Mouse (Mus musculus): ENCODE data around the gene Col17a1.

Col17a1 gene

DNA sequence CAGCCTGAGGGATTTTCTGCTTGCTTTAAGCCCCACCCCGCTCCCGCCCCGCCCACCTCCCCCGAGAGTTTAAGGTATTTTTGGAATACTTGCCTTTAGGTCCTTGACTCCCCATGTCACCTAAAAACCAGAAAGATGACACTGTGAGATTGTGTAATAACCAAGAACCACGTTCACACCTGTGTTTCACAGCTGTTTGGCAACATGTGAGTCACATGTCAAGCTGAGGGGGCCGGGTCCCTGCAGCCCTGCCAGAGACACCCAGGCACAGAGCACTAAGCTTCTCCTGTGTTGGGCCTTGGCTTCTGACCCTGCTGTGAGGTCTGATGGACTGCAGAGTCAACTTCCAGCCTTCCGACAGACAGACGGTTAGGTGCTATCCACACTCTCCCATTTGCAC lies 24.3 kb downstream of the Col17a1 start:
- DNase-seq (ENCODE audit: low spot score in 2 of 2) = no peak

DNA sequence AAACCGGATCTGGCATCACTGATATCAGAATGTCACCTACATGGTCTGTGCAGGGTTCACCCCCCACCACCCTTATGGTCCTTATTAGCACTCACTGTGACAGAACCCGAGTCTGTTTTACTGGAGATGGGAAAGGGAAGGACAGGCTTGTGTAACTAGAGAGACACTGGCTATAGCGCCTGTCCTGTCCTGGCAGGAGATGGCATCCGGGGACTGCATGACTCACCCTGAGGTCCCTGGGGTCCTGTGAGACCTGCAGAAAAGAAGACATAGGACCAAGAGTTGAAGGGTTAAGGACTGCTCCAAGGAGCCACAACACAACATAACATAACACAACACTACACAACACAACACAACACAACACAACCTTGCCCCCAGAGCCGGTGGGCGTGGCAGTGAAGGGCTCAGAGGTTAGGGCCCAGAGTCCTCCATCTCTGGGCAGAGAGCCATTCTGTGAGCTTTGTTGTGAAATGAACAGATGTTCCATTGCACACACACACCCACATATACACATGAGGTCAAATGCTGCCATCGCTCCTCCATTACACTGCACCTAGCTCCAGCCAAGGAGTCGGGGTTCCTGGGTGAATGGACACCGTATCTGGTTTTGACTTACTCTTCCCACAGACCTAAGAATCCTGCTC lies 32.0 kb downstream of the Col17a1 start:
- no peak for DNase-seq (ENCODE audit: low spot score in 2 of 2)

DNA sequence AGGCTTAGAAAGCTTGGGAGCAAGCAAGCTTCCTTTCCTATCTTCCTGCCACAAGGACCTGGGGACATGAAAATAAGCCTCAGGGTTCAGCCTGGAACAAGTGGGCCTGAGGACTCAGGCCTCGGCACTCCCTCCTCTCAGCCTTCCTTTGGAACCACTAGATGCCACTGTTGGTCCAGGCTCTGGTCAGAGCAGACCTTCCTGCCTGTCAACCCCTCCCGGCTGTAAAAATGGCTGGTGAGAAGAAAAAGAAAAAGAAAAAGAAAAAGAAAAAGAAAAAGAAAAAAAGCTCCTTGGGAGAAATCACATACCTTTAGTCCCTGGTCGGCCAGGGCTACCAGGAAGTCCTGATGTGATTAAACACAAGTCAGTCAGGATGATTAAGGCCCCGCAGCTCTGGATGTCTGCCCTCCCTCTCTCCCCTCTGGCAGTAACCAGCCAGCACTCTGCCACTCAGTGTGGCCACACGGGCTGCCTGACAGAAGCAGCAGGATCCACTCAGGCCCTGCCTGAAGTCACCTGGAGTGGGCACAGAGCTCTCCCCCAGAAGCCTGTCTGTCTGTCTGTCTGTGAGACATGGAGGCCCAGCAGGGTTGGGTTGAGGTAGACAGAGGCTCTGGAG lies 32.9 kb downstream of the Col17a1 start:
- peak; percentile 48 to 67 for DNase-seq (ENCODE audit: low spot score in 2 of 2)

DNA sequence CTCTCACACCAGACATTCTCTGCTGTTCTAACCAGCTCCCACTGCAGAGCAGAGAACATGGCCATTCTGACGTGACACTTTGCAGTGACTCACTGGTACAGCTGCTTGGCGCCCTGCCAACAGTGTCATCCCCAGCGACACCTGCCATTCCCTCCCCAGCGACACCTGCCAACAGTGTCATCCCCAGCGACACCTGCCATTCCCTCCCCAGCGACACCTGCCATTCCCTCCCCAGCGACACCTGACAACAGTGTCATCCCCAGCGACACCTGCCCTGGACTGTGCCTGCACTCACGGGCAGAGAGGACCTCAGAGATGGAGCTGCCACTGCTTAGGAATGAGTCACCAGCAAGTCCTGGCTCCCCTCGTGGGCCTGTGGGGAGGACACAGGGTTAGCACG lies 37.0 kb downstream of the Col17a1 start:
- no peak for DNase-seq (ENCODE audit: low spot score in 2 of 2)

DNA sequence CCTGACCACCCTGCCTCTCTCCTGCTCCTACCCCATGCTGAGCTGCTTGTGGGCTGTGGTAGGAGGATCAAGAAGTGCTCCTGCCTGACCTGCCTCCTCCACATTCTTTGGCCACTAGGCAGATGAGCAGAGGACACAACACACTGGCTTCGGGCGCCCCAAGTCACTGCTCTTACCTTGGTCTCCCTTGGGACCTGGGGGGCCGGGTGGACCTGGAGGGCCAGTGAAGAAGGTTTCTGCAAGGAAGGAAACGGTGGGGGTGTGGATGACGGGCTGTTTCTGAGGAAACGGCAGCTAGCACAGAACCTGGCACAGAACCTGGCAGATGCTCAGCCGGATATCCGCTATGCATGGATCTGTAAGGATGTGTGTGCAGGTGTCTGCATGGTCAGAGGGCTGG lies 38.7 kb downstream of the Col17a1 start:
- DNase-seq (ENCODE audit: low spot score in 2 of 2) = no peak

DNA sequence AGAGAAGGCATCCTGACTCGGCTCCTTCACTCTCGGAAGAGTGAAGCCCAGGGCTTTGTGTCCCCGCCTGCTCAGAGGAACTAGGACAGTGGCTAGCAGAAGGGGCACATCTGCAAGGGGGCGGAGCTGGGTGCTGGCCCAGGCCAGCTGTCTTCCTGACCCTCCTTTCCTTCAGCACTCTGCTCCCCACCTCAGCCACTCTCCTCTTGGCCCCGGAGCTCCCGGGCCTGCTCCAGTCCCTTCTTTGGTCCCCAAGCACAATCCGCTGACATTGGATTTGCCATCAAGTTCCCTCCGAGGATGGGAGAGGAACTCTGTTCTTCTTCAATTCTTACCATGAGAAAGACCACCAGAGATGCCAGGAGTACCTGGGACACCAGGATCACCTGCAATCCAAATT lies 39.6 kb downstream of the Col17a1 start:
- no peak for DNase-seq (ENCODE audit: low spot score in 2 of 2)

DNA sequence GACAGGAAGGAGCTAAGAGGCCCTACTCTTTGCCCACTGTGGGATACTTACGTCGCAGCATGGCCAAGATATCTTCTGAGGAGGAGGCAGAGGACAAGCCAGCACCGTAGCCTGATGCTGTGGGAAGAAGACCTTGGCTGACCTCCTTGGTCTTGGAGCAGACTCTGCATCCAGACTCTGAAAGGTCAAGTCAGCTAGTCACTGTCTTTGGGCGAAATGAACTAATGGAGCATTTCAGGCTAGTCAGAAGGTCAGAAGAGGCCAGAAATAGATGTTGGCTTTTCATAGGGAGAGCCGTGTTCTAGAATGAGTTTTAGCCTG lies 40.8 kb downstream of the Col17a1 start:
- DNase-seq (ENCODE audit: low spot score in 2 of 2) = no peak

DNA sequence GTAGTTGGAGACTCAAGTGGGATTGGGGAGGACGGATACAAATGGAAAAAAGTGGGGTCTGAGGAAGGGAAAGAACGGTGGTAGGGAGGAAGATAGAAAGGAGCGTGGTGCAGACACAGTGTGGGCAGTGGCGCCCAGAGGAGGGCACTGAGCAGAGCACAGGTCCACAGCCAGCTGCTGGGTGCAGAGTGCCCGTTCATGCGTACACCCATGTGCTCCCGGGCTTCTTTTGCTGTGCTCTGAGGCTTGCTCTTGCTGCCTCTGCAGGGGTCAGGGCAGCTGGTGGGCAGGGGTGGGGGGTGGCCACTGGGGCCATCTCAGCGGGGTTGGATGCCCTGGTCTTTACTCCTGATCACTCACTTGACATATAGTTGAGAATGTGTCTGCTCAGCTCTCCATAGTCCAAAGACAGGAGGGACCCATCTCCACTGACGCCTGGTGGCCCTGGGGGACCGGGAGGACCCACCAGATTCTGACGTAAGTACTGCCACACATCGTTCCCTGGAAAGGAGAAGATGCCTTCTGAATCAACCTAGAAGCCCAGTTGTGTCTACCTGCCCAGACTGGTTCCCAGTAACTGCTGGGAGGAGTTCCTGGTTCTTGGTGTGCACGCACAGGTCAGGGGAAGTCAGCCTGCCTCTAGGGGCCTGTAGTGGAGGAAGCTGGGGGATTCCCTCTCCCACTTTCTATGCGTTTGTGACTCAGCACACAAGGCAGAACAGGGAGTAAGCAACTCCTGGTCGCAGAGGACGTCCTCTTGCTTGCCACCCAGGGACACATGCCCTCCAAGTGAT lies 41.3 kb downstream of the Col17a1 start:
- no peak for DNase-seq (ENCODE audit: low spot score in 2 of 2)

DNA sequence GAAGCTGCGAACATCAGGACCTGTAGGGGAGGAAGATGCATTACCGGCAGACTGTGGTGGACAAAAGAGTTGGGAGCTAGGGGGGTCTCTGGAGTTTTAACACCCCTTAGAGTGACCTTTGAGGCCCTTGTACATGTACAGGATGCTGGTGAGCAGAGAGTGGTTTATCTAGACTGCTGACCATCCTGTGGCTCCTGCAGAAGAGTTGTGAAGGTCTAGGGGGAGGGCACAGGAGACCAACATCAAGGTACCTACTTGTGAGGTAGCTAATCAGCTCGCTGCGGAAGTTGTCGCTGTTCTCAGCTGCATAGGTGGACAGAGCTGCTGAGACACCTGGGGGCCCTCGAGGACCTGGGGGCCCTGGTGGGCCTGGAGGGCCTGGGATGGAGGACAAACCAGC lies 42.8 kb downstream of the Col17a1 start:
- DNase-seq (ENCODE audit: low spot score in 2 of 2) = no peak

DNA sequence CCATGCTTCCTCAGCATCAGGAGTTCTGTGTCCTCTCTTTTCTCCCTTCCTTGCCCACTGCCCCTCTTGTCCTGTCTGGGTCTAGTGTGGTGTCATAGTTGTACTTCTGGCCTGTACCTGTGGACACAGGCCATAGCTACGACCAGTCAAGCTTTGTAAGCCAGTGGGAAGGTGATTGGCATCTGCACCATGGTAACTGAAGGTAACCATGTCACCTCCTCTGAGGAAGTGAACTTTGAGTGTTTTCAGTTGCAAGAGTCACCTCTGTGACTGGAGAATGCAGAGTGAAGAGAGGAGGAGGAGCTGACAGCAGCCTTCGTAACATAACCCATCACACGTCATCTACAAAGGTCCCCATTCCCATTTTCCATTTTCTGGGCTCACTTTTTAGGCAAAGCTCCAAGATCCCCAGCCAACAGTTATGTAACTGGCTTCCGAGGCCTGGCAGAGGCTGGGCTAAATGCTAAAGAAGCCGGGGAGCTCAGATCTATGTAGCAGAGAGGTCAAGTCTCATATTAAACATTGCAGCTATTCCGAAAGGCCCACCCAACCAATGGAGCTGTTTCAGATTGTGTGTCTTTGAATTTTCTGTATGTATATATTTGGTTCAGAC lies 45.3 kb downstream of the Col17a1 start:
- DNase-seq (ENCODE audit: low spot score in 2 of 2) = no peak

DNA sequence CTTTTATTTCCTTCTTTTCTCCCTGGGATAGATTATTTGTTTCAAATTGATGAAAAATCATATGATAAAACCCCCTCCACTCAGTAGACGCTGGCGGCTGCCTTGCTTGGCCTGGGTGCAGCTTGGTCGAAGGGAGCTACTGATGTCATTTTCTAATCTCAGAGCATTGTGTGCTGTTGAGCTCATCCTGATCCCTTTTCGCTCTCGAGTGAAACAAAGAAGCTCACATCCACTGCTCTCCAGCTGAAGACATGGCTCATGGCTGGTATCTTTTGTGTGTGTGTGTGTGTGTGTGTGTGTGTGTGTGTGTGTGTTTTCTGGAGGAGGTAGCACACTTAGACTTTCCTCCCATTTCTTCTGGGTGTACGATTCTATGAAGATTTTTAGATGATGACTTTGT lies 46.3 kb downstream of the Col17a1 start:
- DNase-seq (ENCODE audit: low spot score in 2 of 2) = no peak

DNA sequence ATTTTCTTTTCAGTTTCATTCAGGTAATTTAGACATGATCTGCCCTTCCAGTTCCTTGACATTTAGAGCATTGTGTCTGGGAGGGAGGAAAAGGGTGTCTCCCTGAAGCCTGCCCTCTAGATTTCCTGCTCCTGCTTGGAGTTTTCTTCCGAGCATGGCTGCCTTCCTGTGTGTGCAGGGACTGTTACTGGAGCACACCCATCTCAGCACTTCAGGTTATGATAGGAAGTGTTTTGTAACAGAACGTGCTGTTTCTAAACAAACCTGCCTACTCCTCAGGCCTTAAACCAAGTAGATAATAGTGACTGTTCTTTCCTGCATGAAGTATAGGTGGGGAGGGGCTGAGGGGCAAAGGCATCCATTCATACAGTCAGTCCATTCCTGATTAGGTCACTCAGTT lies 48.0 kb downstream of the Col17a1 start:
- DNase-seq (ENCODE audit: low spot score in 2 of 2) = no peak

DNA sequence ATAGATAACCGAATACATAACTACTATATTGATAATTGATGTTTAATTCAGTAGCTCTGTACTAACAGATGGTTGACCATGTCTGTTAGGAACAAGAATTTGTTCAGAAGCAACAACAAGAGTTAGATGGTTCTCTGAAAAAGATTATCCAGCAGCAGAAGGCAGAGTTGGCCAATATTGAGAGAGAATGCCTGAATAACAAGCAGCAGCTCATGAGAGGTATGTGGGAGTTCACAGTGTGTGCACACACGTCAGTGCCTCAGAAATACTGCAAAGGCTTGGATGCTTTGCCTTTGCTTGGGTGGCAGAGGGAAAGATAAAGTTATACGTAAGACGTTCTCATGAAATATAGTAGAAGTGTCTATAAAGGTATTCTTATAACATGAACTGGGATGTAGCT lies 56.5 kb downstream of the Col17a1 start:
- no peak for DNase-seq (ENCODE audit: low spot score in 2 of 2)

DNA sequence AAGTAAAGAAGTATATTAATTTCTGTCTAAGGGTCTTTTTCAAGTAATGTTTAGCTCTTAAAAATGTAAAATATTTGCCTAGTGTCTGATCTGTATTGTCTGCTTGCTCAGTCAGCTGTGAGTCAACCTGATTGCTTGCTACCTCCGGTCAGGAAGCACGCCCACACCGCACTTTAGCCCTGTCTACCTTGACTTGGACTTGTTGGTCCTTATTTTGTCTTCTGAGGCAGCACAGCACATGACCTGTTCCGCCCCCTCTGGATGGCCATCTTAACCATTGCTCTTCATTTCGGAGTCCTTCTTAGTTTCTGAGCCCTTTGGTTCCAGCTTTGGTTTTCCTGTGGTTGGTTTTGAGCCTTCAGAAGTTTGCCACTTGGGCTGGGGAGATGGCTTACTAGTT lies 60.1 kb downstream of the Col17a1 start:
- DNase-seq (ENCODE audit: low spot score in 2 of 2) = no peak

DNA sequence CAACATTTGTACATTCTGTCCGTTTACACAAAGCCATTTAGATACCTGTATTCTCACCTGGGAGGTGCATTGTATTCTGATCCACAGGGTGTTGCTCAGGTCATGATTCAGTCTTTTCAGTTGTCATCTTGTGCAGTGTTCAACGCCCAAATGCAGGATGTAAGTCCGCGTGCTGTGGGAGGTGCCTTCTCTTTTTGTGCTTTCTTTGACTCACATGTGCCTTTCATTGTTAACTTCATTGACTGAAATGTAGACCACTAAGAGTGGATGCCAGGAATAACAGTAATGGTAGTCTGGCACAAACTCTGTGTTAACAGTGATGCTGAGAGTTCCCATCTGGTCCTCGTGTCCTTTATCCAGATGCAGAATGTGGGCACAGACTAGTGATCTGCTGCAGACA lies 61.5 kb downstream of the Col17a1 start:
- DNase-seq (ENCODE audit: low spot score in 2 of 2) = no peak

DNA sequence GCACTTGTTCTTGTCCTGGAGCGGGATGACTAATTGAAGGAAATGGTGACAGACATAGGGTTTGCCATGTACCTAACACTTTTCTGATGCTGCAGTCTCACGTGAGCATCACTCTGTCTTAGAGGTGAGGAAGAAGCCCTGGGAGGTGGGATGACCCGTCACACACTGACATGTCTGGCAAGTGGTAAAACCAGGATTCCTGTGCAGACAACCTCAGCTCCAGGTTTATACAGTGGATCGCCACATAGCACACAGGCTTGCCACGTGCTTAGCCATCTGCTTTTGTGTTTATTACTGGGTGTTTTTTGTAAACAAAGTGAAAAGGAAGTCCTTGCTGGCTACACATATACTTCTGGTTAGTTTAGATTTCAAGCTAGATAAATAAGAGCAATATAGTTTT lies 62.8 kb downstream of the Col17a1 start:
- no peak for DNase-seq (ENCODE audit: low spot score in 2 of 2)

DNA sequence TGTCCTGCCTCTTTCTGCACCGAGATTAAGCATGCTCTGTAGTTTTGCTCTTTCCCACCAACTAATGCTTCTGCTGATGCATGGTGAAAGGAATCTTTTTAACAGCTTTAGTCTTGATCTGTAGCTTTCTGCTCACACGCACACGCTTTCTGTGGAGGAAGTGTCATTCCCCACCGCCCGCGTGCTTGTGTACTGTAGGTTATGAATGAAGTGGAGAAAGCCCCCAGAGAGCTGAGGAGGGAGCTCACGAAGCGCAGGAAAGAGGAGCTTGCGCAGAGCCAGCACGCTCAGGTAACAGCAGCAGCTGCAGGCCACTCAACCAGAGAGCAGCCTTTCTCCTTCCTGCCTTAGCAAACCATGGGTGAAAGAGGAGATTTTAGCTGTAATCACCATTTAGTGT lies 64.4 kb downstream of the Col17a1 start:
- no peak for DNase-seq (ENCODE audit: low spot score in 2 of 2)

DNA sequence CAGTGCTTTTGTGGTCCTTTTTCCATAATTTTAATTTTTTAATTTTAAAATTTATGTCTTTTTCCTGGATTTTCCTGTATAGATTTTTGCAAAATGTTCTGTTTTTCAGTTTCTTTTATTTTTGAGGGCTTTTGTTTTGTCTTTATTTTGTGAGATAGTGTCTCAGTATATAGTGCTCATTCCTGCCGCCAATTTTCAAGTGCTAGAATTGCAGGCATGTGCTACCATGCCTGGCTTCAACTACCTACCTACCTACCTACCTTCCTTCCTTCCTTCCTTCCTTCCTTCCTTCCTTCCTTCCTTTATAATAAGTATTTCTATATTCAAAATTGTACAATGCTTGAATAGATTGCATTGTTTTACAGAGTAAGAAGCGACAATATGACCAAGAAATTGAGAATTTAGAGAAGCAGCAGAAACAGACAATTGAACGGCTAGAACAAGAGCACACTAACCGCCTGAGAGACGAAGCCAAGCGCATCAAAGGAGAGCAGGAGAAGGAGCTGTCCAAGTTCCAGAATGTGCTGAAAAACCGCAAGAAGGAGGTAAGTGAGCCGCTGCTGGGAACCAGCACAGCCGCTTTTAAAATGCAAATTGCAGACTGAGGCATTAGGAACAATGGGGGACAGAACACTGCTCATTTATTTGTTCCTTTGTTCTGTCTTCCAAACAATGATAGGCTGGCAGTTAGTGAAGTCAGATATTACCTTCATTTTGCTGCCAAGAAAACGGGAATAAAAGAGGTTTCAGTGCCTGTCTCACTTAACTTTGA lies 66.8 kb downstream of the Col17a1 start:
- DNase-seq (ENCODE audit: low spot score in 2 of 2) = no peak

DNA sequence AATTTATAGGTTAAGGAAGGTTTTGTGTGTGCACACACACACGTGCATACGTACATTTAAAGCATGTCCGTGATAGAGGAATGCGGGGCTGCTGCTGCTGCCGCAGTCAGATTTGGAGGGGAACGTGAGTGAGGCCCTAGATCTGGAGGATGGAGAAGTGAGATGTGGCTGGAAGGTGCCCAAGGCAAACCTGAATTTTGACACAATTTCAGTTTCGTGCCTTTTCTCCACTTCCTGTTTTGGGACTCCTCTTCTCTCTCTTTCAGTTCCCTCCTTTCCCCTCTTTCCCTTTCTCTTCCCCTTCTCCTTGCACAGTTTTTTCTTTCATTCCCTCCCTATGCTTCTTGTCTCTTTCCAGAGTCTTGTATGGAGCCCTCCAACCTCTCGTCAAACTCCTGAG lies 70.4 kb downstream of the Col17a1 start:
- no peak for DNase-seq (ENCODE audit: low spot score in 2 of 2)

DNA sequence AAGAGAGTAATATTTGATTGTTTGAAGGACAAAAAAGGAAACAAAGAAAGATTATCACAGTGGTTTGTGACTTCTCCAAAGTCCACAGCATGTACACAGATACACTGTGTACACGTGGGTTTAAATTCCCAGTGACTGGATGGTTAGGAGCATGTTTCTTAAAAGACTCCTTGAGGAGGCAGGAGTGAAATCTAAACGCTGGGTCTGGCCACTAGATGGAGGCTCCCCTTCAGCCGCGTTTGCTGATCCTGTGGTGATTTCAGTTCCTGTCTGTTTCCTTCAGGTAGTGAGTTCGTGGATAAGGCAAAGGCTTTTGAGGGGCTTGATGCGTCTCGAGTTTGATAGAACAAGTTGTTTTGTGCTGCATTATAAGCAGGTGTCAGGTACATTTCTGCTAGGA lies 78.5 kb downstream of the Col17a1 start:
- DNase-seq (ENCODE audit: low spot score in 2 of 2) = no peak

DNA sequence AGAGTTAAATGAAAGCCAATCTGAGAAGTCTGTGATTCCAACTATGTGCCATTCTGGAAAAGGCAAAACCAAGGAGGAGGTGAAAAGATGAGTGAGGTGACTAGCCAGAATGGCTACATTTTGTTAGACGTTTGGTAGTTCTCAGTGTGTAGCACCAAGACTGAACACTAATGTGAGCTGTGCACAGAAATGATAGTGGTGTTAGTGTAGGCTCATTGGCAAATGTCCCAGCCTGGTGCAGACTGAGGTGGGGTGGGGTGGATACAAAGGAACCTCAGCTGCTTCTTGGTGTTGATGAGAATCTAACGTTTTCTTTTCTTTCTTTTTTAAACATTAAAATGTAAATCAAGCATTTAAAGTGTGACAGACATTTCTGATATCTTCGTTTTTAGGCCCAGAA lies 83.4 kb downstream of the Col17a1 start:
- DNase-seq (ENCODE audit: low spot score in 2 of 2) = no peak
